Mouse (Mus musculus) heart, adult 2 months (tissue): Measurements from ENCODE around the gene Slc22a14.

Experiments
- CTCF ChIP-seq: fragments of 200-600 bp; IDR thresholded peaks from 2 replicates; pipeline ENCODE4 v1.8.1; 2022; ENCODE audit warnings: antibody characterized with exemption, mild to moderate bottlenecking, moderate library complexity
- POLR2A ChIP-seq: fragments of 200-500 bp; IDR thresholded peaks from 2 replicates; pipeline ENCODE4 v1.6.1; 2011; ENCODE audit warnings: mild to moderate bottlenecking, low read depth, low read length, control low read depth; ENCODE audit not compliant: insufficient read depth

- TF ChIP-seq CTCF (no peak), POLR2A (peak; percentile 90)
Measured at GRCm38 (mm10) chr9:119340909-119341816, 24.2 kb downstream of the Slc22a14 start, which contains the start of gene Myd88.
